Mouse (Mus musculus) spleen, adult 2 months (tissue): ENCODE data around the gene Samt4.
"Not testable (repeated sequence)": the region's sequence is repeated elsewhere in the genome, so short reads cannot be mapped to it uniquely, and the experiment has no call there.

Experiments
- CTCF ChIP-seq: fragments of 200-500 bp; IDR thresholded peaks from 2 replicates; pipeline ENCODE4 v1.5.1; 2011; ENCODE audit warnings: mild to moderate bottlenecking, inconsistent platforms; ENCODE audit not compliant: insufficient read depth, insufficient read length, insufficient replicate concordance; ENCODE audit errors: extremely low read depth
- POLR2A ChIP-seq: fragments of 200-500 bp; IDR thresholded peaks from 2 replicates; pipeline ENCODE4 v1.6.1; 2011; ENCODE audit warnings: low read depth, low read length, inconsistent platforms

DNA sequence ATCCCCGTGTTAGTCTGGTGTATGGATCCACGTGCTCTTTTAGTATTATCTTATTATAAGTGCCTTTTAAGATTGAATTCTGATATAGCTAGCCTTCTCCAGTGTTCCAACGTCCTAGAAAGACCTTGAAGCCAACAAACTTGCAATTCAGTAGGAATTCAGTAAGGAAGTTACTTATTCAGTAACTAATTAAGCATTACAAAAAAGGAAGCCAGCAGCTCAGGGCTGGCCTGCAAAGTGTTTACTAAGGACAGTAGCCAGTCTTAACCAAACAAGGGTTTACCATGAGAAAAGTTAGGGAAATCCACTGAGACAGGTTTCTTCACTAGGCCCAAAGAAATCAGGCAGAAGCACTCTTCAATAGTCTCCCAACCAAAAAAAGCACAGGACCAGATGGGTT, 13.4 kb upstream of the Samt4 start:
- TF ChIP-seq CTCF, POLR2A: not testable (repeated sequence)
